Mouse (Mus musculus): ENCODE data around the gene Slc3a1.

GRCm38 (mm10) chr17:84981721-84982120 lies 46.5 kb upstream of the Slc3a1 start:
- no peak for TF ChIP-seq CTCF (IDR thresholded peaks at IDR 0.05; ENCODE audit: extremely low read depth, insufficient read depth, insufficient read length, insufficient replicate concordance)
- TF ChIP-seq POLR2A (IDR thresholded peaks at IDR 0.05; ENCODE audit: low read depth, low read length): no peak

Measured in spleen, adult 2 months (tissue).